Mouse (Mus musculus): ENCODE measurements around the gene Rad51b. TPM values are rescaled to one million over a fixed set of nuclear protein-coding genes. Genes with fewer than 3 reads are reported as not detected.

The Rad51b gene
- total and polyA plus RNA-seq, 3 experiments, result 0.47 to 0.50 (median 0.49) TPM

GRCm38 (mm10) chr12:79297884-79298636 lies 978 bp downstream of the Rad51b start:
- Histone ChIP-seq H3K27ac (no peak overlapping the region), H3K4me3 (peak overlapping the region; percentile 92; the same call in 1 of the 2 replicates), H3K79me2 (replicated peaks; ENCODE audit: control insufficient read depth, insufficient read depth, low read length) (no peaks in the 10 kb centered on the region), H3K4me1 (ENCODE audit: control insufficient read depth, insufficient read depth, low read length) (peaks cover 2% of the 10 kb centered on the region), H3K9ac (ENCODE audit: low read depth, low read length) (no peak overlapping the region), H3K36me3 (ENCODE audit: control insufficient read depth, insufficient read depth, low read length) (no peaks in the 10 kb centered on the region; the same call in 1 of the 2 replicates), H3K27me3 (ENCODE audit: control insufficient read depth, insufficient read depth, low read length) (no peaks in the 10 kb centered on the region)
- DNase-seq, result no peak
- TF ChIP-seq POLR2A (IDR thresholded peaks at IDR 0.05; ENCODE audit: insufficient read depth, low read depth, low read length) (no peak), CTCF (IDR thresholded peaks at IDR 0.05) (no peak), EP300 (IDR thresholded peaks at IDR 0.05; ENCODE audit: insufficient read depth, low read depth, low read length) (no peak)
- intact Hi-C loops (cut with DNase I), result no loop called here
- WGBS, result 12% methylated on average over 15 of the region's 15 CpGs

DNA sequence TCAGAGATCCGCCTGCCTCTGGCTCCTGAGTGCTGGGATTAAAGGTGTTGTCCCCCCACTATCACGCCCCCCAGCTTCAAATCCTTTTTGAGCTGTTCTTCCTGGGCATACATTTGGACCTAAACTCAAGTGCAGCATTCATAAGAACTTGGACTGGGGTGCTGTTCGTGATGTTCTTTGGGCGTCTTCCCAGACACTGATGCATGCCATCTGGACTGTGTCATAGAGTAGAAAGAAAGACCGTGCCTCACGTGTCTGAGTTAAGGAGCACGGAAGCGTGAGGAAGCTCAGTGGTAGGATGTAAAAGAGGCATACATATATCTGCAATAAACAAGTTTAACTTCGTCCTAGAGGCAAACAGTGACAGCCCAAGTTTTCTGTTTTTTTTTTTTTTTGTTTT lies 4.7 kb downstream of the Rad51b start:
- TF ChIP-seq POLR2A (IDR thresholded peaks at IDR 0.05; ENCODE audit: insufficient read depth, low read depth, low read length) (no peak), EP300 (IDR thresholded peaks at IDR 0.05; ENCODE audit: insufficient read depth, low read depth, low read length) (0 out of 2 replicates have a peak, but pooled peaks have one; percentile 37), CTCF (IDR thresholded peaks at IDR 0.05) (no peak)
- Histone ChIP-seq H3K4me3 (no peak overlapping the region), H3K9ac (ENCODE audit: low read depth, low read length) (no peak overlapping the region), H3K27me3 (ENCODE audit: control insufficient read depth, insufficient read depth, low read length) (no peaks in the 10 kb centered on the region), H3K36me3 (ENCODE audit: control insufficient read depth, insufficient read depth, low read length) (no peaks in the 10 kb centered on the region), H3K27ac (no peak overlapping the region), H3K4me1 (ENCODE audit: control insufficient read depth, insufficient read depth, low read length) (no peaks in the 10 kb centered on the region), H3K79me2 (replicated peaks; ENCODE audit: control insufficient read depth, insufficient read depth, low read length) (no peaks in the 10 kb centered on the region)
- intact Hi-C loops (cut with DNase I), result no loop called here
- DNase-seq, result peak; percentile 56 to 61
- WGBS, result 56% methylated on average over 9 of the region's 9 CpGs

GRCm38 (mm10) chr12:79305131-79305530 lies 8.0 kb downstream of the Rad51b start:
- no peaks in the 10 kb centered on the region for H3K27me3 ChIP-seq (ENCODE audit: control insufficient read depth, insufficient read depth, low read length)
- H3K4me3 ChIP-seq, result no peak overlapping the region
- WGBS, result 57% methylated on average over 1 of the region's 1 CpGs
- no peak for DNase-seq
- H3K36me3 ChIP-seq (ENCODE audit: control insufficient read depth, insufficient read depth, low read length), result no peaks in the 10 kb centered on the region
- H3K27ac ChIP-seq, result no peak overlapping the region
- no peak overlapping the region for H3K9ac ChIP-seq (ENCODE audit: low read depth, low read length)
- no peak for TF ChIP-seq EP300 (IDR thresholded peaks at IDR 0.05; ENCODE audit: insufficient read depth, low read depth, low read length)
- peak; percentile 56 for TF ChIP-seq CTCF (IDR thresholded peaks at IDR 0.05)
- no peak for TF ChIP-seq POLR2A (IDR thresholded peaks at IDR 0.05; ENCODE audit: insufficient read depth, low read depth, low read length)
- intact Hi-C loops (cut with DNase I), result no loop called here
- no peaks in the 10 kb centered on the region for H3K4me1 ChIP-seq (ENCODE audit: control insufficient read depth, insufficient read depth, low read length)
- no peaks in the 10 kb centered on the region for H3K79me2 ChIP-seq (replicated peaks; ENCODE audit: control insufficient read depth, insufficient read depth, low read length)

DNA sequence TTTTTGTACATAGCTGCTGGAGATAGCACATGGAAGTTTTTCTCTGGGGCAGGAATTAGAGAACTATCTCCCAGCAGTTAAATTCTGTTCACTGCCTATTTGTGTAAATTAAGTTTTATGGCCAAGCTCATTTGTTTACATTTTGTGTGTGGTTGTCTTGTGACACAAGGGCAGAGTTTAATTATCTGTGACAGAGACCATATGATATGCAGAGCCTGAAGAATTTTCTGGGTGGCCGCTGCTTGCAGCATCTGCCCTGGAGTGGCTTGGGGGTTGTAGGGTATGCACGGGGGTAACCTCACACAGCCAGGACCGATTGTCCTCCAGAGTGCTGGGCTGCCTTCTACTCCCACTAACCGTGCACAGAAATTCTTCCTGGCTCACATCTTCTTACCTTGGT lies 8.9 kb downstream of the Rad51b start:
- Histone ChIP-seq H3K9ac (ENCODE audit: low read depth, low read length) (no peak overlapping the region), H3K27ac (no peak overlapping the region), H3K36me3 (ENCODE audit: control insufficient read depth, insufficient read depth, low read length) (no peaks in the 10 kb centered on the region), H3K4me1 (ENCODE audit: control insufficient read depth, insufficient read depth, low read length) (no peaks in the 10 kb centered on the region), H3K4me3 (no peak overlapping the region), H3K27me3 (ENCODE audit: control insufficient read depth, insufficient read depth, low read length) (no peaks in the 10 kb centered on the region), H3K79me2 (replicated peaks; ENCODE audit: control insufficient read depth, insufficient read depth, low read length) (no peaks in the 10 kb centered on the region)
- intact Hi-C loops (cut with DNase I), result no loop called here
- DNase-seq, result no peak
- no peak for TF ChIP-seq POLR2A (IDR thresholded peaks at IDR 0.05; ENCODE audit: insufficient read depth, low read depth, low read length)
- no peak for TF ChIP-seq CTCF (IDR thresholded peaks at IDR 0.05)
- 85% methylated on average over 4 of the region's 4 CpGs for WGBS

DNA sequence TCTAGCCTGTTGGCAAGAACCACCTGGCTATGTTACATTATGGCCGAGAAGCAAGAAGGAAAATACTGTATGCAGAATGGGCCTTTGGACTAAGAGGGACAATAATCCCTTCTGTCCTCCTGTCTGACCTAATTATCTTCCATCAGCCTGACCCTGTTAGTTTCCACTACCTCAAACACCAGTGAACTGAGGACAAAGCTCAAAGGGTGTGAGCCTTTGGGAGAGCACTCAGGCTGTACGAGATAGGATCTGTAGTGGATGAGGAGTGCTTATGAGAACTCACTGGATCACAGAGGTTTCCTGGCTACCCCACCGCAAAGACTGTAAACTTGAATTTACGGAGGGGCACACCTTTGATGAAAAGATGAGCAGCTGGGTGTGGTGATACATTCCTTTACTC lies 16.6 kb downstream of the Rad51b start:
- TF ChIP-seq CTCF (IDR thresholded peaks at IDR 0.05) (no peak), POLR2A (IDR thresholded peaks at IDR 0.05; ENCODE audit: insufficient read depth, low read depth, low read length) (no peak), EP300 (IDR thresholded peaks at IDR 0.05; ENCODE audit: insufficient read depth, low read depth, low read length) (no peak)
- no peak for DNase-seq
- Histone ChIP-seq H3K27me3 (ENCODE audit: control insufficient read depth, insufficient read depth, low read length) (no peaks in the 10 kb centered on the region), H3K4me1 (ENCODE audit: control insufficient read depth, insufficient read depth, low read length) (no peaks in the 10 kb centered on the region), H3K9ac (ENCODE audit: low read depth, low read length) (no peak overlapping the region), H3K36me3 (ENCODE audit: control insufficient read depth, insufficient read depth, low read length) (no peaks in the 10 kb centered on the region), H3K79me2 (replicated peaks; ENCODE audit: control insufficient read depth, insufficient read depth, low read length) (no peaks in the 10 kb centered on the region), H3K4me3 (no peak overlapping the region), H3K27ac (no peak overlapping the region)
- 86% methylated on average over 4 of the region's 4 CpGs for WGBS
- intact Hi-C loops (cut with DNase I), result no loop called here

DNA sequence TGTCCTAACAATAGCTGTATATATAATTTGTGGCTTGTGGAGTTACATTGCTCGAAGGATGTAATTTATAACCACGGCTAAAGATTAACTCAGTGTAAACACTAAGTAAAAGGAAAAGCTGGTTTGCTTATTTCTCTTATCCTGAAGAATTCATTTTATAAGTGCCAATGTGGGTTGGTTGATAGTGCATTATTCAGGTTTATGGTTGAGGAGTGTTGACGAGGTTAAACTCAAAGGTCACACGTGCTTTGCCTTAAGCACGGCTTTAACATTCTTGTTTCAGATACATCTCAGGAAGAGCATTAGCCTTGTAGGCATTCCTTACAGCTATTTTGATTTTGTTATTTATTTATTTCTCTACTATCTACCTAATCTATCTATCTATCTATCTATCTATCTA lies 20.3 kb downstream of the Rad51b start:
- Histone ChIP-seq H3K27ac (no peak overlapping the region), H3K4me1 (ENCODE audit: control insufficient read depth, insufficient read depth, low read length) (no peaks in the 10 kb centered on the region), H3K36me3 (ENCODE audit: control insufficient read depth, insufficient read depth, low read length) (no peaks in the 10 kb centered on the region), H3K79me2 (replicated peaks; ENCODE audit: control insufficient read depth, insufficient read depth, low read length) (no peaks in the 10 kb centered on the region), H3K27me3 (ENCODE audit: control insufficient read depth, insufficient read depth, low read length) (no peaks in the 10 kb centered on the region), H3K4me3 (no peak overlapping the region), H3K9ac (ENCODE audit: low read depth, low read length) (no peak overlapping the region)
- no peak for TF ChIP-seq POLR2A (IDR thresholded peaks at IDR 0.05; ENCODE audit: insufficient read depth, low read depth, low read length)
- no peak for TF ChIP-seq CTCF (IDR thresholded peaks at IDR 0.05)
- TF ChIP-seq EP300 (IDR thresholded peaks at IDR 0.05; ENCODE audit: insufficient read depth, low read depth, low read length), result no peak
- no peak for DNase-seq
- WGBS, result 93% methylated on average over 5 of the region's 5 CpGs
- intact Hi-C loops (cut with DNase I), result no loop called here

All from heart, adult 2 months (tissue).